Mouse (Mus musculus) brain, embryonic 18.5 days (tissue): ENCODE data around the gene Sec63.

Experiments
- DNase-seq: peaks from one replicate; pipeline ENCODE4 v3.0.0-alpha.2; 2012; ENCODE audit warnings: low read depth, low spot score

The Sec63 gene

DNA sequence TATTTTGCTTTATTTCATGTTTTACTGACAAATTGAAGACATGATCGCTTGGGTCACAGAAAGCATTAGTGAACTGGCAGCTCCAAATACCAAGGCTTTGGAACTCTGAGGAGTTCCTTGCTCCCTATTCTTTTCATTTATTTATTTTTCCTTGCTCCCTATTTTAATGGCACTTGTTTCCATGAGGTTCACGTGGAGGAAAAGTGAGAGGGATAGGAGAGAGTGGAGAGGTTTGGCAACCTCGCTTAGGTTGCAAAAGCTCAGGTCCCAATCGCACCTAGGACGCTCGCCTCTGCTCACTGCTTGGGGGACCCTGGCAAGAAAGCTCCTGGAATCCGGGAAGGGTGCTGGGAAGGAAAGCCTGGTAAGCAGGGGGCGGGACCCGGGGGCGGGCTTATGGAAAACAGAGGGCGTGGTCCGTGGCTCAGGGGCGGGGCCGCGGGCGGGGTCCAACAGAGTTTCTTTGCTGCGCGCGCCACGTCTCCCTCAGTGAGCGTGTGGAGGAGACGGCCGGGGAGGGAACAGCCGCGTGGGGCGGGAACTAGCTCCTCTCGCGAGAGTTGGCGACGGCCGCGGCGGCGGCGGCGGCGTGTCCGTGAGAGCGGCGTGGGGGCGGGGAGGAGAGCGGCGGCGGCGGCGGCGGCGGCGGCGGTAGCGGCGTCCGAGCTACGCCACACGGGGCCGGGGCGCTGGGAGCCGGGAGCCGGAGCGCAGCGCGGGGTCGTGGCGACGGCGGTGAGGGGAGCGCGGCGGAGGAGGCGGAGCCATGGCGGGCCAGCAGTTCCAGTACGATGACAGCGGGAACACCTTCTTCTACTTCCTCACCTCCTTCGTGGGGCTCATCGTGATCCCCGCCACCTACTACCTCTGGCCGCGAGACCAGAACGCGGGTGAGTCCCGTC is at the start of gene Sec63:
TSS of gene Sec63 (plus strand) at position 498 of the 902 bp plus-strand sequence.
- peak; percentile 90 for DNase-seq

DNA sequence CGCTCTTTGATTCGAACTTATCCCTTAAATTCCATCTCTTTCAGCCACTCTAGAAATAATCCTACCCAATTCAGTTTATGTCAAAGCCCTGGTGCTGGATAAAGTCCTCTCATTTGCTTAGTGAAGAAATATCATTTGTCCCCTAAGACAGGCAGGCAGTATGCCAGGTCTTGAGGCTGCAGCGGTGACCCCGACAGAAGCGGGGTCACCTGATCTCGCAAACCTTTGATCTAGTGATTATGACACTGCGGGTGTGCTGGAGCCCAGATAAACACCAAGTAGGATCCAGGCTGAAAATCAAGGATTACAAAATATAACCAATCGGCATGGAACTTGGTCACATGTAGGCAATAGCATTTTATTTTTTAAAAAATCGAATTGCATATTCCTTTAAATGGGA is 46.6 kb upstream of the Sec63 start:
- no peak for DNase-seq

DNA sequence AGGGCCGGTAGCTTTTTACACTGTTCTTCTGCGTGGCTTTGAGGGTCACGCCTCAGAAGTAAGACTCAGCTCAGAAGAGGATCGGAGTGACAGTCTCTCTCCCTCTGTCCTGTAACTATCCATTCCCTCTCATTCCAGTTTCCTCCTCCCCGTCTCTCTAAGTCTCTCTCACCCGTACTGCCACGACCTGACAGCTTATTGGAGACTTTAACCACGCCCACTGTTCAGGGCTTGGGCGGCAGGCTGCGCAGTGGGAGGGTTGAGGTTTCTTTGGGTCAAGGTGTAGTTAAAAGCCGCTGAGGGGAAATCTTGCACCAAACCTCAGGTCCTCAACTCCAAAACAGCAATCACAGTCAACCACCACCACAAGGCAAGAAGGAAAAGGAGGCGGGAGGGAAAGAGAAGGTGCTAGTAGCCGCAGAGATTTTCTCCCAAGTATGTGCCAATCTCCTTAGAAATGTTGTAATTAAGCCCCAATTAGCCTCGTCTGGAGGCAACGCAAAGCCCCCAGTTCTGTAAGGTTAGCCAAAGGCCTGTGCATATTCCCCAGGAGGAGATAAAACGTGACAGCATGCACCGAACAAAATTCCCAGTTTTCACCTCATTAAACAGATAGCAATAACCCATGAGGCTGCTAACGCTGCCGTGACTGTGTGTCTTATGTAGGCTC is 45.8 kb upstream of the Sec63 start:
- no peak for DNase-seq

- DNase-seq: no peak
These were observed 39.2 kb upstream of the Sec63 start for GRCm38 (mm10) chr10:42722116-42722515.

- no peak for DNase-seq
These were observed 37.7 kb upstream of the Sec63 start for GRCm38 (mm10) chr10:42723275-42724232.

DNA sequence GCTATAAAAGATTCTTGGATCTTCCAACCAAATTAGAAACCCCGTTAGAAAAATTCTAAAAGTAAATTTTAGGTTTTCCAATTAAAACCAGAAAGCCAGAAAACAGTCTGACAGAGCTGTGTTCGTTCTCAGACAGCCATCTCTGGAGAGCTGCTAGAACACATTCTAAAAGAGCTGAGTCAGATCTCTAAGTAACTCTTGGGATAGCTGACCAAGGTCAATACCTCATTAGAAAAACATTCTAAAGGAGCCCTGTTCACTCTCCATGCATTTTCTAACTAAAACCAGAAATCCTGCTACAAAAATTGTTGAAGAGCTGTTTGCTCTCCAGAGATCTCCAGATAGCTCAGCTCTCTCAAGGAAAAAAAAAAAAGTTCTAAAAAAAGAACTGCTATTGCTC is 31.7 kb upstream of the Sec63 start:
- no peak for DNase-seq

GRCm38 (mm10) chr10:42734546-42735060 is 26.7 kb upstream of the Sec63 start:
- peak; percentile 12 for DNase-seq

DNA sequence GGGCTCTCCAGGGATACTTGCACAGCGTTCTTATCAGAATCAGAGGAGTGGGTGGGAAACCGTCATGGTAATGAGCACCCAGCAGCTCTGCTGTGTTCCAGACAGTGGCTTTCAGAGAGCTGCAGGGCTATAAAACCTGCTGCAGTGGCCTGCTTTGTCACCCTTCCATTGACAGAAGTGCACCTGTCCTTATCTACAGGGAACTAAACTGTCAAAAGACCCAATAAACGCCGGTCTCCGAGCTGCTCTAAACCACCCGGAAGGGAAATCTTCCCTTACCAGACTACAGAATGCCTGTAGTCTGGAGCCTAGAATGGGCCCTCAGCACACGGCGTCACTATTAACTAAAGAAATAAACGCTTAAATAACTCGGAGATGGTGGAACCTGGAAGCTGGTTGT is 9.5 kb upstream of the Sec63 start:
- DNase-seq: no peak

DNA sequence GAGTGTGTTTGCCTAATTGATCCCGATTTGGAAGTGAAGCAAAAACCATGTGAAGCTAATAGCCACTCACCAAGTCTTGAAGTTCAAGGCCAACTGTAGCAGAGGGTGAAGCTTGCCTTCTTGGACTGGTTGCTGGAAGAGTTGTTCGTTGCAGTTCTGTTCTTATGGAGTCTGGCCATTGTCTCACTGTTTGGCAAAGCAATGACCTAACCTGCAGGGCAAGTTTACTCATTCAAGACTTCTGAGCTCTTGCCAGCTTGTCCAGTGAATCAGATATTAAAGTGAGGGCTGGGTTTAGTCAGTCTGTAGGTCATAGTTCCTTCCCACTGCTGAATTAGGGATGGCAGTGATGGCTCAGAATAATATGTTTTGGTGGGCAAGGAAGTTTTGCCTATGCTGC is 7.0 kb upstream of the Sec63 start:
- DNase-seq: no peak

- DNase-seq: no peak
These were observed 1.6 kb upstream of the Sec63 start for GRCm38 (mm10) chr10:42759741-42760140.

DNA sequence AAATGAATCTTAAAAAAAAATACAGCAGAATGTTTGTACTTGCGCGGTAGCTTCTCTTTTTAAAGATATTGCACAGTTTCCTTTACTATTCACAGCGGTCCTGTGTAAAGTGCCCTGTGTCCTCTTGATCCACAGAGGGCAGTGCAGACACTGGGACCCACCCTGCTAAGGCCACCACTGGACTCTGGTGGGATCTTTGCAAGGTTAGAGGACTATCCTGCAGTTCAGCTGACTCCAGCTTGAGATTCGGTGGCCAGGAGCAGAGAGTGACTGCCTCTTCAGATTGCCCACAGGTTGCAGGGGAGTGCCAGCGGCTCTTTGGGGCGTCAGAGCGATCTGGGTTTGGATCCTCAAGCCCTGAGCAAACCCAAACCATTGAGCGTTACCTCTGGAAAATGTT is 967 bp upstream of the Sec63 start:
- no peak for DNase-seq

DNA sequence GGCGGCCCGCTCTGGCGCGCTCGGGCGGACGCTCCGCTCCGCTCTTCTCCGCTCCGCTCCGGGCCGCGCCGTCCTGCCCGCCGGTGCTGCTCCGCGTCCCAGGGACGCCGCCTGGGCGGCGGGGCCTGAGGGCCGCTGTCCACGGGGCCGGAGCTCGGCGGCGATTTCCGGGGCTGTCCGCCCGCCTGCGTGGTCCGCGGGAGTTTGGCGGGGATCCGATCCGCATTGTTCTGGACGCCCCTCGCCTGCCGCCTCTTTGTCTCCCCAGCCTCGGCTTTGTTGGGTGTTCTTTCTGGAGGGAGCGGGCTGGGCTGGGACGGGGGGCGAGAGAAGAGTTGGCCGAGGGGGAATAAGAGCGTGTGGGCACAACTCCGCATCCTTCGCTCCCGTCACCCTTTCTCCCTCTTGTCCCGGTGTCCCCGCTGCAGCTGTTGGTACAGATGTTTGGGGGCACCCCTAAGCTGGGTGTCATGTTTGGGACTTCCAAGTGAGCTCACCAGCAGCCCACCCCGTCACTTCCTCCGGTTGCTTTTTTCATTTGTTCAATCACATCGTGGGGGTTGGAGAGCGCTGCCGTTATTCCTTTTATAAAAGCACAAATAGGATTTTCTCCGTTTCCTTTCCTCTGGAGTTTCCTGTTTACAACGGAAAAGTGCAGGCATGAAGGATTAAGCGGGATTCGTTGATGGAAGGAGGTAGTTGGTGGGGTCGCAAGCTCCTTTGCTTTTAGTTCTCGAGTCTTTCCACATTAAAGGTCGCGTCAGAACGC is 789 bp downstream of the Sec63 start:
- DNase-seq: no peak

- DNase-seq: no peak
These were observed 1.4 kb downstream of the Sec63 start for GRCm38 (mm10) chr10:42762670-42763058.

DNA sequence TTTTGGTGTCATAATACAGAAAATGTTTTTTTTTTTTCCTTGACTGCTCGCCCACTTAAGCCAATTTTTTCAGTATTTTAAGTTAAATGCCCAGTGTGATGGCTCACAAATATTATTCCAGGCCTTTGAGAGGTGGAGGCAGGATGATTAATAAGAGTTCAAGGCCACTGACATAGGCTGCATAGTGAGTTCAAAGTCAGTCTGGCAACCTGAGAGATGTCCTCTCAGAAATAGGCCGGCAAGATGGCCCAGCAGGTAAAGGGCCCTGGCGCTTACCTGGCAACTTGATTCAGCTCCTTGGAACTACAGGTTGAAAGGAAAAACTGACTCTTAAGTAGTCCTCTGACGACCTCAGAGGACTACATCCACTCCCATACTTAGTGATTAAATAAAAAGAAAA is 1.9 kb downstream of the Sec63 start:
- DNase-seq: no peak

DNA sequence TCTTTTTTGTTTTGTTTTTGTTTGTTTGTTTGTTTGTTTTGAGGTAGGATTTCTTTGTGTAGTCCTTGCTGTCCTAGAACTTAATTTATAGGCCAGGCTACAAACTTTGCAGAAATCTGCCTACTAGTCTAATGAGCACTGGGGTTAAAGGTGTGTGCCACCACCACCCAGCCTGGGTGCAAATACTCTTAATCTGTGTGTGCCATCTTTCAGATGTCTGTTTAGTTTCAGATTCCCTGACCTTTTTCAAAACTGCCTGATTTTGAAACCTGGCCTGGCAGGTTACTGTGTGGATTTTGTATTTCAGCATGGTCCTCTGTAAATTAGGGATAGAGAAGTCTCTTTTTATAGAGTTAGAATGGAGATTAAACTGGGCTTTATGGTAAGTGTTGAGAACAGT is 4.0 kb downstream of the Sec63 start:
- DNase-seq: no peak

GRCm38 (mm10) chr10:42775450-42775849 is 14.2 kb downstream of the Sec63 start:
- no peak for DNase-seq

GRCm38 (mm10) chr10:42780753-42781152 is 19.5 kb downstream of the Sec63 start:
- DNase-seq: no peak

DNA sequence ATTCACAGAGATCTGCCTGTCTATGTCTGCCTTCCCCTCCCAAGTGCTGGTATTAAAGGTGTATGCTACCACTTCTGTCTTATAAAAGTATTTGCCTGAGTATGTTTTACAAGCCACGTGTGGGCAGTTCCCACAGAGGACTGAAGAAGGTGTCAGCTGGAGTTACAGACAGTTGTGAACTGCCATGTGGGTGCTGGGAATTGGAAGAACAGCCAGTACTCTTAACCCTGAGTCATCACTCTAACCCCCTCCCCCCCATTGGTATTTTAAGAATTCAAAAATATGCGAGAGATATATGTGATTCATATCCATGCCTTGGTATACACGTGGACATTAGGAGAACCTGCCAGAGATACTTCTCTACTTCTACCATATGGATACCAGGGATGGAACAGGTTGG is 20.4 kb downstream of the Sec63 start:
- no peak for DNase-seq

DNA sequence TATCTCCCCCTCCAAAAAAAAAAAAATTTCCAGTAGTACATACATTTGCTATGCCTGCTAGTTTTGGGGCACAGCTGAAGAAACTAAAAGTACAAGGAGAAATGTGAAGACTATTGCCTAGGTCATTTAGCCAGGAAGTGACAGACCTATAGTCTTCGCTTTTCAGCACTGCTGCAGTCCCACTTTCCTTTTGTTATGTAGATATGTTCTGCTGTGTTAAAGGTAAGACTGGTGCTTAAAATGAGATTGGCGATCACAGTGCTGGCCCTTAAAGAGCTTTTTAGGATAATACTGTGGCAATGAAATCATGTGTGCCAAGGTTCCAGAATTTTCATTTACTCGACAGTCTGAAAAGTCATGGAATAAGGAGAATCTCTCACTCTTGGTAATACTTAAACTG is 39.6 kb downstream of the Sec63 start:
- no peak for DNase-seq

DNA sequence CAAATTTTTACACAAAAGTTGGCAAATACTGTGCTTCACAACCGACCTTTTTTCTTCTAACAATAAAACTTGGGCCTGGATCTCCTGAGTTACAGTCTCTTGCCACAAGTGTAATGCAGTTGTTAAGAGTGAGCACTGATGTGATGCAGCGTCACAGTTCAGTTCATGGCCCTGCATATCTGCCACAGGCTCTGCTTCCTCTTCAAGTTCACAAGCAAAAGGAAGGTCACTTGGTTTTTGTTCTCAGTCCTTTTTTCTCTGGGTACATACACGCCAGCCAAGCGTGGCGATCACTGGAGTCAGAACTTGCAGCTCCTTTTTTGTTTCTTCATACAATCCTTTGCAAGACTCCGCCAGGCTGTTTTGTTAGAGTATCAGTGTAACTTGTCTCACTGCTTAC is 64.6 kb downstream of the Sec63 start:
- DNase-seq: no peak

DNA sequence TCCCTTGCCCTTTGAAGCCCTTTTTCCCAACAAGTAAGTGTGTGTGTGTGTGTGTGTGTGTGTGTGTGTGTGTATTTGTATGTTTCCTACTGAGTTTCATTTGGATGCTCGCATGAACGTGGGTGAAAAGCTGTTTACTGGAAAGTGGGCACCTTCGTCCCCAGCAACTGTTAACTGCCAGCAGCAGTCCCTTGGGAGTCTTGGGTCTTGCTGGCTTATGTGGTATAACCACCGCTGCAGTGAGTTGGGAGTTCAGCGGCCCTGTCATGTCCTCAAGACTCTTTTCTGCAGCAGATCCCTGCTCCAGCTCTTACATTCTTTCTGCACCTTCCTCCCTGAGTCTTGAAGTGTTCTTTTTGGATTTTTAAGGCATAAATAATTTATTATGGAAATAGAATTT is 65.9 kb downstream of the Sec63 start:
- no peak for DNase-seq
